Mouse (Mus musculus) liver, embryonic 16.5 days (tissue): ENCODE measurements at regions not wholly inside any gene's neighbourhood (a gene's known extent, or its start where the extent isn't known, plus 50 kb on each side); places are given as distances from the start of the nearest gene placed in this dataset.

Source experiments
- ATAC-seq: fragments of 200-750 bp; cut with Nextera tagmentation; 2 replicates; pipeline ENCODE4 v1.8.0; 2017; ENCODE audit warnings: low read depth, mild to moderate bottlenecking, moderate number of reproducible peaks, moderate library complexity
- H3K27ac ChIP-seq: fragments of 300-500 bp; sonication (generic); 2 replicates; pipeline ENCODE4 v1.5.1; 2014; ENCODE audit warnings: mild to moderate bottlenecking, low read length
- H3K27me3 ChIP-seq: fragments of 300-500 bp; sonication (generic); 2 replicates; pipeline ENCODE4 v1.6.1; 2014; ENCODE audit warnings: low read depth, low read length, mixed read lengths; ENCODE audit not compliant: control insufficient read depth, insufficient read depth
- H3K36me3 ChIP-seq: fragments of 300-500 bp; sonication (generic); 2 replicates; pipeline ENCODE4 v1.6.1; 2014; ENCODE audit warnings: mild to moderate bottlenecking; ENCODE audit not compliant: control insufficient read depth, insufficient read depth
- H3K4me1 ChIP-seq: fragments of 300-500 bp; sonication (generic); 2 replicates; pipeline ENCODE4 v1.6.1; 2014; ENCODE audit warnings: low read depth, low read length, mixed read lengths; ENCODE audit not compliant: control insufficient read depth
- H3K4me2 ChIP-seq: fragments of 300-500 bp; sonication (generic); 2 replicates; pipeline ENCODE4 v1.6.1; 2014; ENCODE audit warnings: low read depth, low read length, mixed read lengths
- H3K4me3 ChIP-seq: fragments of 300-500 bp; sonication (generic); 2 replicates; pipeline ENCODE4 v1.5.1; 2014; ENCODE audit warnings: low read depth, mild to moderate bottlenecking, low read length
- H3K9ac ChIP-seq: fragments of 300-500 bp; sonication (generic); 2 replicates; pipeline ENCODE4 v1.6.1; 2014; ENCODE audit warnings: low read depth, low read length
- H3K9me3 ChIP-seq: fragments of 300-500 bp; sonication (generic); replicated peaks from 2 replicates; pipeline ENCODE4 v1.6.1; 2016; ENCODE audit warnings: low read length; ENCODE audit not compliant: control insufficient read depth
- WGBS: fragments of 180-500 bp; shearing (Covaris S2); extraction: QIAGEN DNeasy Blood & Tissue Kit; methylation state at CpG from one replicate; pipeline ENCODE4 v1.1.7; 2014; ENCODE audit not compliant: insufficient replicate concordance; 5-methylcytosine and 5-hydroxymethylcytosine counted together

DNA sequence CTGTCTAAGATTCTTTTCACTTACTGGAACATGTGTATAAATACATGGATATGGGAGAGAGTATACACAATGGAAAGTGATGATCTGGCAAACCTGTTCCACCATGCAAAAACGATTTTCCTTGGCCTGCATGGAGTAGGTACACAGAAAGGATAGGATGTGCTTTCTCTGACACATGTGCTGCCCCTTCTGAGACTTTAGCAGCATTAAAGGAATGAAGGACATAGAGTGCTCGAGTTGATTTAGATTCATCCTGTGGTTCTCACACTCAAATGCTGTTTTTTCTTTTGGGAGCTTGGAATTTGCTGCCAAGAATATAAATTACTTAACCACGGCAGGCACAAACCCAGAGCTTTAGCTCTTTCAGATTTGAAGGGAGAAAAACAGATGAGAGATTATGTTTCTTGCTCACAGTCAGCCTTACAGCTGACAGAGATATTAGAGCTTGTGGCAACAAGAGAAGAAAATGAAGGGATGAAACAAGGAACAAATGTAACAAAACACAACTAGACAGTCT, 149.2 kb downstream of the 4930544G11Rik start:
- H3K4me2 ChIP-seq: no peak overlapping the region
- no peak overlapping the region for H3K4me3 ChIP-seq
- H3K9ac ChIP-seq: no peak overlapping the region
- no peaks in the 10 kb centered on the region for H3K27me3 ChIP-seq
- 44% methylated on average over 3 of the region's 3 CpGs for WGBS
- H3K27ac ChIP-seq: no peak overlapping the region
- no peaks in the 10 kb centered on the region for H3K9me3 ChIP-seq
- no peaks in the 10 kb centered on the region for H3K4me1 ChIP-seq
- ATAC-seq: no peak
- no peaks in the 10 kb centered on the region for H3K36me3 ChIP-seq

- no peaks in the 10 kb centered on the region for H3K36me3 ChIP-seq
- 64% methylated on average over 6 of the region's 6 CpGs for WGBS
- no peak overlapping the region for H3K4me3 ChIP-seq
- H3K27me3 ChIP-seq: no peaks in the 10 kb centered on the region
- H3K9ac ChIP-seq: no peak overlapping the region
- no peaks in the 10 kb centered on the region for H3K4me1 ChIP-seq
- no peak overlapping the region for H3K27ac ChIP-seq
- ATAC-seq: no peak
- no peaks in the 10 kb centered on the region for H3K9me3 ChIP-seq
- no peak overlapping the region for H3K4me2 ChIP-seq
Measured at GRCm38 (mm10) chr6:66114366-66114765, 162.0 kb downstream of the 4930544G11Rik start.

DNA sequence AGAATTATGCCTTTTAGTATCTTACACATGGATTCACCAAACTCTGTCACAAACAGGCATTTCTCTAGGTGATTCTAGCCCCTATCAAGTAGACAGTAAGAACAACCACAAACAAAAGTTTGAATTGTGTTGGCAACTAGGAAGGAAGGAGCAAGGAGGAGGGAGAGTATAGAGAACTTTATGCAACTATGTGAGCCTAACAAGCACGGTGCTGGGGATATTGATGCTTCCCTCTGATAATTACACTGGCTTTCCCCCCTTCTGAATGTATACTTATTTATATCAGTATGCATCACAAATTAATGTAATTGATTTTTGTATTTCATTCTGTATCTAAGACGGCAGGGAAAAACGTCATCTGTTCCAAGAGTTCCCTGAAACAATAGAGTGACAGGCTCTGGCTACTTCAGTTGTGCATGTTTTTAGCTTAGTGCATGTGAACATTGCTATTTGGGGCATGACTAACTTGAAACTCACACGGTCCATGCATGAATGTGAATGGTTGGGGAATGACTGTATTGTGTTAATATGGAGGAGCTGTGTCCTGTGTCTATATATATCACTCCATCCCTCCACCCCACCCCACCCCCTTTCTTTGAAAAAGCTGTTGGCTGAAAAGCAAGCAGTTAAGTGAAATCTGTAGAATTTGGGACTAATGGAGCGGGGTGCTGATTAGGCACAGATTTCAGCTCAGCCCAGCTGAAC, 169.2 kb downstream of the 4930544G11Rik start:
- WGBS: 60% methylated on average over 5 of the region's 5 CpGs
- Histone ChIP-seq H3K27ac (no peak overlapping the region), H3K4me2 (no peak overlapping the region), H3K36me3 (no peaks in the 10 kb centered on the region), H3K9ac (no peak overlapping the region), H3K4me3 (no peak overlapping the region), H3K27me3 (no peaks in the 10 kb centered on the region), H3K9me3 (no peaks in the 10 kb centered on the region), H3K4me1 (no peaks in the 10 kb centered on the region)
- no peak for ATAC-seq

GRCm38 (mm10) chr6:66124292-66124691, 171.9 kb downstream of the 4930544G11Rik start:
- H3K36me3 ChIP-seq: no peaks in the 10 kb centered on the region
- ATAC-seq: no peak
- no peak overlapping the region for H3K4me3 ChIP-seq
- no peaks in the 10 kb centered on the region for H3K27me3 ChIP-seq
- no peaks in the 10 kb centered on the region for H3K9me3 ChIP-seq
- H3K4me2 ChIP-seq: no peak overlapping the region
- no peak overlapping the region for H3K9ac ChIP-seq
- 49% methylated on average over 1 of the region's 1 CpGs for WGBS
- no peaks in the 10 kb centered on the region for H3K4me1 ChIP-seq
- no peak overlapping the region for H3K27ac ChIP-seq

DNA sequence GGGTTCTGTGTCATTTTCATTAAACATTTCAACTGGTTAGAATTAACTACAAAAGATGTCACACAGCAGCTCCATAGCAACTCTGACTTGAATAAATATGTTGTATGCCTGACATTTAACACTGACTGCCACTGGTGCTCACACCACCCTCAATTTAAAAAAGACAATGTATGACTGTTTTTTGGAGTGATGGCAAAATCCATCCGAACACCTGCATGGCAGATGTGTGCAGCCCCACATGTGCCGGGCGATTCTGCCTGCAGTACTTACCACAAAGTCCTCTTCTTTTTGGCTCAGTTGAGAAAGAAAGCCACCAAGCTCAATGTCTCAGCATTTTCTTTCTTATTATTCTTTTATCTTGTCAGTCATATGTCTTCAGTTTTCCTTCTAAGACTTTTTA, 199.4 kb downstream of the 4930544G11Rik start:
- Histone ChIP-seq H3K4me2 (no peak overlapping the region), H3K27me3 (no peaks in the 10 kb centered on the region), H3K9ac (no peak overlapping the region), H3K4me1 (no peaks in the 10 kb centered on the region), H3K9me3 (no peaks in the 10 kb centered on the region), H3K4me3 (no peak overlapping the region), H3K36me3 (no peaks in the 10 kb centered on the region), H3K27ac (no peak overlapping the region)
- no peak for ATAC-seq
- 73% methylated on average over 3 of the region's 3 CpGs for WGBS

- no peak overlapping the region for H3K4me3 ChIP-seq
- ATAC-seq: no peak
- H3K4me1 ChIP-seq: no peaks in the 10 kb centered on the region
- 64% methylated on average over 2 of the region's 2 CpGs for WGBS
- H3K4me2 ChIP-seq: no peak overlapping the region
- H3K9me3 ChIP-seq: no peaks in the 10 kb centered on the region
- no peaks in the 10 kb centered on the region for H3K27me3 ChIP-seq
- H3K9ac ChIP-seq: no peak overlapping the region
- no peaks in the 10 kb centered on the region for H3K36me3 ChIP-seq
- no peak overlapping the region for H3K27ac ChIP-seq
Measured at GRCm38 (mm10) chr6:66154831-66155230, 202.4 kb downstream of the 4930544G11Rik start.

- Histone ChIP-seq H3K9ac (no peak overlapping the region), H3K4me3 (no peak overlapping the region), H3K36me3 (no peaks in the 10 kb centered on the region), H3K4me1 (no peaks in the 10 kb centered on the region), H3K4me2 (no peak overlapping the region), H3K9me3 (no peaks in the 10 kb centered on the region), H3K27ac (no peak overlapping the region), H3K27me3 (no peaks in the 10 kb centered on the region)
- ATAC-seq: no peak
- WGBS: 31% methylated on average over 2 of the region's 2 CpGs
Measured at GRCm38 (mm10) chr6:66160805-66161204, 208.4 kb downstream of the 4930544G11Rik start.

- 60% methylated on average over 3 of the region's 3 CpGs for WGBS
Measured at GRCm38 (mm10) chr6:66168913-66169312, 216.5 kb downstream of the 4930544G11Rik start.

GRCm38 (mm10) chr6:66197990-66198389, 245.6 kb downstream of the 4930544G11Rik start:
- Histone ChIP-seq H3K4me1 (no peaks in the 10 kb centered on the region), H3K27ac (no peak overlapping the region), H3K4me2 (no peak overlapping the region), H3K36me3 (no peaks in the 10 kb centered on the region), H3K4me3 (no peak overlapping the region), H3K9ac (no peak overlapping the region), H3K27me3 (no peaks in the 10 kb centered on the region), H3K9me3 (no peaks in the 10 kb centered on the region)
- 53% methylated on average over 1 of the region's 1 CpGs for WGBS
- no peak for ATAC-seq

More at GRCm38 (mm10) chr6:66168913-66169312, 216.5 kb downstream of the 4930544G11Rik start:
- ATAC-seq: no peak
- Histone ChIP-seq H3K27me3 (no peaks in the 10 kb centered on the region), H3K27ac (no peak overlapping the region), H3K9ac (no peak overlapping the region), H3K4me3 (no peak overlapping the region), H3K9me3 (no peaks in the 10 kb centered on the region), H3K4me1 (no peaks in the 10 kb centered on the region), H3K36me3 (no peaks in the 10 kb centered on the region), H3K4me2 (no peak overlapping the region)
